Mouse (Mus musculus): ENCODE data around the gene Slc35b2. TPM values are rescaled to one million over a fixed set of nuclear protein-coding genes. Genes with fewer than 3 reads are reported as not detected.

Gene Slc35b2
- polyA plus RNA-seq, 1 experiment from 2014 or later, result 121 TPM

DNA sequence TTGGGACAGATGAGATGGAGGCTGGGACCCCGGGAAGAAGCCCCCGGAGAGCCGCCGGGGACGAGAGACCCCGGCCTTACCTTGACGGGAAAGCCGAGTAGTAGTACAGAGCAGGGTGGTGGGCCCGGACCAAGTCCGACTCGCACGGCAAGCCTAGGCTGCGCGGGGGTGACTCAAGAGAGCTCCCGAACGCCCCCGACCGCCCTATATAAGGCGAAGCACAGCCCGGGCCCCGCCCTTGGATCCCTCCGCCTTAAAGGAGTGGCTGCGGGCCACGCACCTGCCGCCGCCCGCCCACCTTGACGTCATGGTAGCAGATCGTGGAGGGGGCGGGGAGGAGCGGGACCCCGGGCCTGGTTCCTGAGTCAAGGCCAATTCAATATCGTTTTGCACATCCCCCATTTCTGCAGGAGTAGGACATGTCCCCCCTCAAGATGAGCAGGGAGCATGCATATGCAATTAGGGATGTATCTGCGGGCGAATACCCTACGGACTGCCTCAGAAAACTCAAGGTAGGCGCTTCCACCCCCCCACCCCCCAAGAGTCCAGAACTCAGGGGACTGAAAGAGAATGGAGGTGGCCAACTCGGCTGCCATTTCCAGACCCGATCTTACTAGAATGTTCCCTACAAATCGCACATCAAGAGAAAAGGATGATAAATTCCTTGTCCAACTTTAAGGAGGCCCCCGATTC, 9.6 kb downstream of the Slc35b2 start, which contains the start of gene Hsp90ab1:
Hsp90ab1 (minus strand) TSS at position 185 of the 693 bp plus-strand sequence.
- DNase-seq (ENCODE audit: low spot score), result peak; percentile 99
- no peaks in the 10 kb centered on the region for H3K9me3 ChIP-seq
- H3K27me3 ChIP-seq (ENCODE audit: insufficient read depth, poor library complexity, severe bottlenecking), result no peaks in the 10 kb centered on the region
- peak within 1 kb of the TSS; percentile 100 for H3K27ac ChIP-seq
- H3K4me1 ChIP-seq (replicated peaks), result peaks cover 52% of the 10 kb centered on the region
- under 1% methylated on average over 41 of the region's 41 CpGs for WGBS
- H3K4me3 ChIP-seq, result peak within 1 kb of the TSS; percentile 99
- peaks cover 39% of the 10 kb centered on the region for H3K36me3 ChIP-seq

DNA sequence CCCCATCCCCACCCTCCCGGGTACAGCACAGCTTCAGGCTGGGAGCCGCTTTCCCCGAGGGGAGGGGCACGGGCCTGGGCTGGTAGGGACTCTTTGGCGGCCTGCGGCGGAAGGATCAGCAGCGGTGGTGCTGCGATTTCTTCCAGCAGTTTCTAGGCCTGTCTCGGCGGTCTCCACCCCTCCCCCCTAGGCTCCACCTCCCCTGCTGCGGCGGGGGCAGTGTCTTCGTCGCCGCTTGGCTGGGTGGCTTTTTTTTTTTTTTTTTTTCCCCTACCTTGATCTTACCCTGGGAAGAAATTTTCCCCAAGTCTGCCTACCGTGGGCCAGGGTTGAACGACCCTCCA, 10.1 kb downstream of the Slc35b2 start:
- peak; percentile 96 for DNase-seq (ENCODE audit: low spot score)
- peaks cover 52% of the 10 kb centered on the region for H3K4me1 ChIP-seq (replicated peaks)
- H3K27ac ChIP-seq, result peak overlapping the region; percentile 100
- H3K36me3 ChIP-seq, result peaks cover 34% of the 10 kb centered on the region
- under 1% methylated on average over 18 of the region's 18 CpGs for WGBS
- no peaks in the 10 kb centered on the region for H3K9me3 ChIP-seq
- no peaks in the 10 kb centered on the region for H3K27me3 ChIP-seq (ENCODE audit: insufficient read depth, poor library complexity, severe bottlenecking)
- peak overlapping the region; percentile 99 for H3K4me3 ChIP-seq

DNA sequence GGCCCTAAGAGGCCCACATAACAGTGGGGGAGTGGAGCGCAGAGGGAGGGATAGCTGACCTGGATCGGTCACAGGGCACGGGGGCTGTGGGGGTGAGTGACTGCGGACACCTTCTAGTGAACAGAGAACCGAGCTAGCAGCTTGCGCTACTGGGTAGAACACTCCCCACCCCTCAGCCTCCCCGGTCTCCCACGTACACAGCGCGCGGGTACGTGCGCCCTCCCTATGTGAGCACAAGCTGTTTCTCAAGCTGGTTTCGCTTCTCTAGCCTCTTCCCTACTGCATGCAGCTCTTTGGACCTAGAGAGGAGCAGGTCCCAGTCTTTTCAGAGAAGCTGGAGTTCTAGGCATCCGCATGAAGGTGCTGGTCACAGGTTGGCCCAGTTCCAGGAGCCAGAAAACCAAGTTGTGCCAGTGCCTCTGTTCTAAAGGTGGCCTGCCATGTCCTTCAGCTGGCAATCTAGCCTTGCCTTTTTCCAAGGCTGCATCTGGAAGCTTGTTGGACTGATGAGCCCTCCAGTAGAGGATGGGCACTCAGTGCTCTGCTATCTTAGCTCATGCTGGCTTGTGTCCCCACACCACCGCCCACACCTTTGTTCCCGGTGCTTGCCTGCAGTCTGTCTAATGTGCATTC, 10.6 kb downstream of the Slc35b2 start:
- H3K27ac ChIP-seq, result peak overlapping the region; percentile 100
- no peaks in the 10 kb centered on the region for H3K27me3 ChIP-seq (ENCODE audit: insufficient read depth, poor library complexity, severe bottlenecking)
- WGBS, result 2% methylated on average over 17 of the region's 17 CpGs
- H3K4me3 ChIP-seq, result peak overlapping the region; percentile 99
- H3K4me1 ChIP-seq (replicated peaks), result peaks cover 47% of the 10 kb centered on the region
- H3K36me3 ChIP-seq, result peaks cover 29% of the 10 kb centered on the region
- H3K9me3 ChIP-seq, result no peaks in the 10 kb centered on the region
- no peak for DNase-seq (ENCODE audit: low spot score)

DNA sequence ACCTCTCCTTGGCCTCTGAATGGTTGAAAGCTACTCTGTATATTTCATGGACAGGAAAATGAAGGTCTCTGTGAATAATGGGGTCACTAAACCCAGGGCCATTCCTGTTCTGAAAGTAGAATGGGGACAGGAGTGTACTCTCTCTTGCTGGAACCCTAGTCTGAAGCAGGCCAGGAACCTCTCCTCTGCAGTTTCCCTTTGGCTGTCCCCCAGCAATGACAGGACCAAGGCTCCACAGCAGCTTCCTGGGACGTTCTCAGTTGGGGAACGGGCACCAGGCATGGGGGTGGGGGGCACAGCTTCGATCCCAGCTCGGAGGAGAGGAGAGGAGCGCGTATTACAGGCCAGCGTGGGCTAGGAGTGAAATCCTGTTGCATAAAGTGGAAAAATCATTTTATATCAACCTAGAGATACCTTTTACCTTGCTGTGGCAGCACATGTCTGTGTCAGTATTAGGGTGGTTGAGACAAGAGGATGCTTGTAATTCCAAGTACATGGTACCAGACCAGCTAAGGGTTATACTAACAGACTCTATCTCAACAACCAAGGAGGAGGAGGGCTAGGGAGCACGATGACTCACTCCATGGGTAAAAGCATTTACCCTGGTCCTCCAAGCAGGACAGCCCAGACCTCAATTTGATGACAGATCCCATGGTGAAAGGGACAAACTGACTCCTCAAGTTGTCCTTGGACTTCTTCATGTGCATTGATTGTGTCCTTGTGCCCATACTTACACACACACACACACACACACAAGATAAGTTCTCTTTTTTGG, 11.6 kb downstream of the Slc35b2 start:
- Histone ChIP-seq H3K4me1 (replicated peaks) (peaks cover 37% of the 10 kb centered on the region), H3K27me3 (ENCODE audit: insufficient read depth, poor library complexity, severe bottlenecking) (no peaks in the 10 kb centered on the region), H3K27ac (peak overlapping the region; percentile 100), H3K9me3 (no peaks in the 10 kb centered on the region), H3K4me3 (peak overlapping the region; percentile 99; the same call in 1 of the 2 replicates), H3K36me3 (peaks cover 18% of the 10 kb centered on the region)
- WGBS, result 91% methylated on average over 8 of the region's 8 CpGs
- DNase-seq (ENCODE audit: low spot score), result no peak

DNA sequence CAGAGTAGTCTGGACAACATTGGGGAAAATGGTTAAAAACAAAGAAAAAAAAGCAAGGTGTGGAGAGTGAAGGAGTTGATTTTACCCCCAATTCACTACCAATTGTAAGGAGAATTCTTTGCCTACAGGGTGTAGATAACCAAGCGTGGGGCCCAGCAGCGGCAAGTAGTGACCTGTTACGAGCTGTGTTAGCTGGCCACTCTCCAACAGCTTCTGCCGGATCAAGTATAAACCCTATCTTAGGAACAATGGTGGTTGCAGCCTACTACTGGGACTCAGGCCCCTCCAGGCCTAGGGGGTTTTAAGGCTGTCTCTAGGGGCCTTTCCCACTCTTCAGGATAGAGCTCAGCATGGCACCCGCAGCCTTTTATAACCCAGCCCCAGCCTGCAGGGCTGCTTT, 14.6 kb downstream of the Slc35b2 start:
- 72% methylated on average over 5 of the region's 5 CpGs for WGBS
- H3K4me3 ChIP-seq, result no peak overlapping the region
- DNase-seq (ENCODE audit: low spot score), result no peak

DNA sequence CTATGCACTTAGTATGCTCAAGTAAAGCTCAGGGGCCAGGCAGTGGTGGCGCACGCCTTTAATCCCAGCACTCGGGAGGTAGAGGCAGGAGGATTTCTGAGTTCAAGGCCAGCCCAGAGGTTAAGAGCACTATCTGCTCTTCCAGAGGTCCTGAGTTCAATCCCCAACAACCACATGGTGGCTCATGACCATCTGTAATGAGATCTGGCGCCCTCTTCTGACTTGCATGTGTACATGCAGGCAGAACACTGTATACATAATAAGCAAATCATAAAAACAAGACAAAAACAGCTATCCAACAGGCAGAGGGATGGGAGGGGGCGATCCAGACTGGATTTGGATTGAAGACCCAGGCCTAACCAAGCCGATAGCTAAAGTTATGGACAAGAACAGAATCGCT, 15.2 kb downstream of the Slc35b2 start:
- H3K4me3 ChIP-seq, result no peak overlapping the region
- no peak overlapping the region for H3K27ac ChIP-seq
- no peaks in the 10 kb centered on the region for H3K9me3 ChIP-seq
- no peaks in the 10 kb centered on the region for H3K27me3 ChIP-seq (ENCODE audit: insufficient read depth, poor library complexity, severe bottlenecking)
- peaks cover 25% of the 10 kb centered on the region for H3K4me1 ChIP-seq (replicated peaks)
- H3K36me3 ChIP-seq, result no peaks in the 10 kb centered on the region
- WGBS, result 76% methylated on average over 7 of the region's 7 CpGs
- DNase-seq (ENCODE audit: low spot score), result no peak

More for the DNA sequence above, 14.6 kb downstream of the Slc35b2 start:
- Histone ChIP-seq H3K4me1 (replicated peaks) (peaks cover 29% of the 10 kb centered on the region), H3K36me3 (no peaks in the 10 kb centered on the region), H3K27ac (no peak overlapping the region), H3K27me3 (ENCODE audit: insufficient read depth, poor library complexity, severe bottlenecking) (no peaks in the 10 kb centered on the region), H3K9me3 (no peaks in the 10 kb centered on the region)

DNA sequence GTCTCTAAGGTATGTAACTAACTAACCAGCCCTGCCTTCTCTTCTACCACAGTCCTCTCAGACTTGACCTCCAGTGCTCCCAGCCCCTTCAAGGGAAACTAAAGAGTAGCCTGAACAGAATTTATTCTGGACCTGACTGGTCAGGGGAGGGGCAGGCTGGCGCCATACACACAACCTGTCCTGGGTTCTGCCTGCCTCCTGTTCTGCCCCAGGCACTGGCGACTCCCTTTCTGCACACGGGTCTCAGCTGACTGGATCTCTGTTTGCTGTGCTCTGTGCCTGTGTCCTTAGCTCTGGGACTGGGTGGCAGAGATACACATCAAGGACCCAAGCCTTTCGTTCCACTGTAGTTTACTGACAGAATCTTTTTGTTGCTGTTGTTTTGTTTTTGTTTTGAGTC, 15.9 kb downstream of the Slc35b2 start:
- 84% methylated on average over 4 of the region's 4 CpGs for WGBS
- Histone ChIP-seq H3K27me3 (ENCODE audit: insufficient read depth, poor library complexity, severe bottlenecking) (no peaks in the 10 kb centered on the region), H3K4me1 (replicated peaks) (peaks cover 25% of the 10 kb centered on the region), H3K9me3 (no peaks in the 10 kb centered on the region), H3K4me3 (no peak overlapping the region), H3K27ac (no peak overlapping the region), H3K36me3 (no peaks in the 10 kb centered on the region)
- no peak for DNase-seq (ENCODE audit: low spot score)

DNA sequence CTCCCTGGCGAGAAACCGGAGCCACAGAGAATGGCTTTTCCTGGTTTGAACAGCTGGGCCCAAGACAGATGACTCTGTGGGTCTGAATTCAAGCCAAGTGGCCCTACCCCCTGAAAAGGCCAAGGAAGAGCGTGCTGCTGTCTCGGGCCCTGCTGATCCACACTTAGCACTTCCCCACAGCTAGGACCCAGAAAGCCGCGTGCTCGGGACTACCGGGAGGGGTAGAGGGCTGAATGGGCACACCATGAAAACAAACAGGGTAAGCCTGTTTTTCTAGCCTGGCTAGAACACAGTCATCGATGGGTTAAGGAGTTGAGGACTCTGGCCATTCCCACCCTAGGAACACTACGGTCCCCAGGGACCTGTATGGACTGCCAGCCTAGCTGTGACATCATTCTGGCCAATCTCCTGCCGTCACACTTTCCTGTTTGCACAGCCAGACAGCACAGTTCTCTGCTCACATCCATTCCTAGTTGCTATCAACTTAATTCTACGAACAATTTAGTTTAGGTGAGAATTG, 17.3 kb downstream of the Slc35b2 start:
- Histone ChIP-seq H3K36me3 (peaks cover 3% of the 10 kb centered on the region; the same call in 1 of the 2 replicates), H3K4me3 (no peak overlapping the region), H3K4me1 (replicated peaks) (peaks cover 32% of the 10 kb centered on the region), H3K27me3 (ENCODE audit: insufficient read depth, poor library complexity, severe bottlenecking) (no peaks in the 10 kb centered on the region), H3K9me3 (no peaks in the 10 kb centered on the region), H3K27ac (peak overlapping the region; percentile 18; the same call in 1 of the 2 replicates)
- no peak for DNase-seq (ENCODE audit: low spot score)
- WGBS, result 48% methylated on average over 12 of the region's 12 CpGs

DNA sequence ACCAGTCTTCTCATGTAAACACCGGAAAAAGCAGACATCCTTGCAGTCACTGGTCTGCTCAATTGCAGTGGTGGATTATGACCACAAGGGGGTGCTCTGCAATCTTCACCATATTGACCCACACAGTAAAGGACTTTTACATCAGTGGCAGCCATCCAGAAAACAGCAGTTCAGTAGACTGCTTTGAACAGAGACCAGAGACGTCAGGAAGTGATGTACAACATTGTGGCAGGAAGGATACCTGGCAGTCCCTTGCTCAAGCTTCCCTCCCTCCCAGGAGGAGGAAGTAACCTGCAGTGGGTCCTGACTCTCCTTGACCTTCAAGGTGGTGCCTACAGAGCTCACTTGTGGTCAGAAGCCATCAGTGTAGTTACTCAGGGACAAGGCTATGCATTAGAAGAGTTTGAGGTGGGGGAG, 17.9 kb downstream of the Slc35b2 start:
- peaks cover 2% of the 10 kb centered on the region; the same call in 1 of the 2 replicates for H3K9me3 ChIP-seq
- H3K27me3 ChIP-seq (ENCODE audit: insufficient read depth, poor library complexity, severe bottlenecking), result no peaks in the 10 kb centered on the region
- peak; percentile 71 for DNase-seq (ENCODE audit: low spot score)
- H3K4me1 ChIP-seq (replicated peaks), result peaks cover 36% of the 10 kb centered on the region
- WGBS, result 14% methylated on average over 2 of the region's 2 CpGs
- H3K36me3 ChIP-seq, result peaks cover 8% of the 10 kb centered on the region
- no peak overlapping the region for H3K27ac ChIP-seq
- no peak overlapping the region for H3K4me3 ChIP-seq

DNA sequence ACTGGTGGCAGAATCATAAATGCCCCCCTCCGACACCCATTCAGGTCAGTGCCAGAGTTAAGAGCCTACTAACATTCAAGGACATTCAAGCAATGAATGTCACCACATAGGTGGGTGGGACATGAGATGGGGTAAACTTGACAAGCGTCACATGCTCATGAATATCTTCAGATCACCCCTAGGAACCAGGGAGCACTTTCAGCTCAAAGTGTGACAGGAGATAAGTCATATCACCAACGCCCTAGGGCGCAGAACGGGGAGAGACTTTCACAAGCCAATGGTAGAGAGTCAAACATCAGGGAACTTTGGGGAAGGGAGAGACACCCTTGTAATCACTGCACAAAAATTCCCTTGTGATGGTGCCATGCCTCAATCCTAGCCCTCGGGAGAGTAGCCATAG, 18.5 kb downstream of the Slc35b2 start:
- peaks cover 15% of the 10 kb centered on the region for H3K36me3 ChIP-seq
- no peak overlapping the region for H3K4me3 ChIP-seq
- no peak for DNase-seq (ENCODE audit: low spot score)
- peaks cover 8% of the 10 kb centered on the region; the same call in 1 of the 2 replicates for H3K9me3 ChIP-seq
- H3K27ac ChIP-seq, result no peak overlapping the region
- 93% methylated on average over 6 of the region's 6 CpGs for WGBS
- H3K27me3 ChIP-seq (ENCODE audit: insufficient read depth, poor library complexity, severe bottlenecking), result no peaks in the 10 kb centered on the region
- H3K4me1 ChIP-seq (replicated peaks), result peaks cover 36% of the 10 kb centered on the region

DNA sequence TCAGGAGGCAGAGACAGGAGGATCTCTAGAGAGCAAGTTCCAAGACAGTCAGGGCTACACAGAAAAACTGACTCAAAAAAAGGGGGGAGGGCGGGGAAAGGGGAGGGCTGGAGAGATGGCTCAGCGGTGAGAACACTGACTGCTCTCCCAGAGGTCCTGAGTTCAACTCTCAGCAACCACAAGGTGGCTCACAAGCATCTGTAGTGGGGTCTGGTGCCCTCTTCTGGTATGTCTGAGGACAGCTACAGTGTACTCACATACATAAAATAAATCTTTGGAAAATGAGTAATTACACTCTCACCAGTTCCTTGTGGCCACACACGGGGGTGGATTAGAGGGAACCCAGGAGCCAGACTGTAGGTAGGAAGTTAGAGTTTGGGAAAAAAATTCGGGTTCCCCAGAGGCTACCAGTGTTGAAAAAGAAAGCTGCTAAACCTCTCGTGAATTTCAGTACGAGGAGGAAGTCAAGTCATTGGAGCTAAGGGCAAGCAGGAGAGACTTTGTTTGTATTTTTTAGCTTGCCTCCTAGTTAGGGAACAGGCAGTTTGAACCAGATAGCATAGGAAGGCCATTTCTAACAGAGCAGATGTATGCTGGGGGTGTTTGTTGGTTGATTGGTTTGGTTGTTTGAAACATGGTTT, 19.2 kb downstream of the Slc35b2 start:
- Histone ChIP-seq H3K4me1 (replicated peaks) (peaks cover 36% of the 10 kb centered on the region), H3K27me3 (ENCODE audit: insufficient read depth, poor library complexity, severe bottlenecking) (no peaks in the 10 kb centered on the region), H3K9me3 (peaks cover 8% of the 10 kb centered on the region; the same call in 1 of the 2 replicates), H3K4me3 (no peak overlapping the region), H3K36me3 (peaks cover 18% of the 10 kb centered on the region), H3K27ac (no peak overlapping the region)
- WGBS, result 71% methylated on average over 6 of the region's 6 CpGs
- no peak for DNase-seq (ENCODE audit: low spot score)

All from hindbrain, embryonic 10.5 days (tissue).